Mouse (Mus musculus) midbrain, embryonic 10.5 days (tissue): Measurements from ENCODE around the gene Stim1. TPM values are rescaled to one million over a fixed set of nuclear protein-coding genes. Genes with fewer than 3 reads are reported as not detected.

Experiments used
- DNase-seq: peaks from one replicate; pipeline ENCODE4 v3.0.0-alpha.2; 2017; ENCODE audit warnings: low spot score
- H3K27ac ChIP-seq: fragments of 300-500 bp; sonication (generic); replicated peaks from 2 replicates; pipeline ENCODE4 v1.5.1; 2016; ENCODE audit warnings: mild to moderate bottlenecking
- H3K27me3 ChIP-seq: fragments of 300-500 bp; sonication (generic); 2 replicates; pipeline ENCODE4 v1.6.1; 2016; ENCODE audit warnings: low read depth, mild to moderate bottlenecking; ENCODE audit not compliant: poor library complexity, severe bottlenecking
- H3K36me3 ChIP-seq: fragments of 300-500 bp; sonication (generic); 2 replicates; pipeline ENCODE4 v1.6.1; 2016; ENCODE audit warnings: mild to moderate bottlenecking, moderate library complexity
- H3K4me1 ChIP-seq: fragments of 300-500 bp; sonication (generic); 2 replicates; pipeline ENCODE4 v1.6.1; 2016
- H3K4me3 ChIP-seq: fragments of 300-500 bp; sonication (generic); 2 replicates; pipeline ENCODE4 v1.5.1; 2016; ENCODE audit warnings: mild to moderate bottlenecking, moderate library complexity
- H3K9me3 ChIP-seq: fragments of 300-500 bp; sonication (generic); replicated peaks from 2 replicates; pipeline ENCODE4 v1.6.1; 2016; ENCODE audit warnings: mild to moderate bottlenecking
- WGBS: fragments of 180-500 bp; shearing (Covaris S2); methylation state at CpG from one replicate; pipeline ENCODE4 v1.1.7; 2016; 5-methylcytosine and 5-hydroxymethylcytosine counted together
- polyA plus RNA-seq: library from polyadenylated mRNA; unstranded; fragments of >200 nt; fragmentation: Nextera tagmentation; extraction: Ambion mirVana; gene quantifications from 2 replicates; pipeline ENCODE4 v1.2.1, GENCODE M21; 2016

Stim1 gene
- polyA plus RNA-seq, 1 experiment from 2014 or later: 11.7 TPM

DNA sequence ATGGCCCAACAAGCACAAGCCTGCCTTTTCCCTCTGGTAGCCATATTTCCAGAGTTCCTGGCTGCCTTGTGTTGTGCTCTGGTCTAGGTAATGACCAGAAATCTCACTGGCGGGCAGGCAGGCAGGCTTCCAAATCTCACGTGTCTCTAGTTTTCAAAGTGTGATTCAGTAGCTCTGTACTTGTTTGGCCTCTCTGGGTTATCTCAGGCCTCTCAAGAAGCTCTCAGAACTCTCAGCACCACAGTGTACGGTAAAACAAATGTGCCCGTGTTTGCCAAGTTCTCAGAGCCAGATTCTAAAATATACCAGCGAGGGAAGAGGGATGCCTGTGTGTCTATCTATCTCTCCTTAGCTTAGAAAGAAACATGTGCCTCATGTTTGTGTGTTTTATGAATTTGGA, 14.7 kb downstream of the Stim1 start:
- H3K4me1 ChIP-seq: no peaks in the 10 kb centered on the region
- WGBS: 91% methylated on average over 5 of the region's 5 CpGs
- no peaks in the 10 kb centered on the region for H3K36me3 ChIP-seq
- no peak overlapping the region for H3K4me3 ChIP-seq
- DNase-seq: no peak
- no peak overlapping the region for H3K27ac ChIP-seq
- H3K27me3 ChIP-seq: no peaks in the 10 kb centered on the region
- no peaks in the 10 kb centered on the region for H3K9me3 ChIP-seq

- Histone ChIP-seq H3K9me3 (no peaks in the 10 kb centered on the region), H3K27me3 (no peaks in the 10 kb centered on the region), H3K27ac (no peak overlapping the region), H3K4me1 (peaks cover 8% of the 10 kb centered on the region), H3K36me3 (no peaks in the 10 kb centered on the region), H3K4me3 (no peak overlapping the region)
- no peak for DNase-seq
- 87% methylated on average over 6 of the region's 6 CpGs for WGBS
Observed at GRCm38 (mm10) chr7:102289466-102289865, 21.9 kb downstream of the Stim1 start.

GRCm38 (mm10) chr7:102292228-102292627, 24.6 kb downstream of the Stim1 start:
- no peaks in the 10 kb centered on the region for H3K36me3 ChIP-seq
- no peak for DNase-seq
- H3K4me3 ChIP-seq: no peak overlapping the region
- peaks cover 8% of the 10 kb centered on the region for H3K4me1 ChIP-seq
- no peaks in the 10 kb centered on the region for H3K9me3 ChIP-seq
- H3K27me3 ChIP-seq: no peaks in the 10 kb centered on the region
- WGBS: 95% methylated on average over 3 of the region's 3 CpGs
- no peak overlapping the region for H3K27ac ChIP-seq

DNA sequence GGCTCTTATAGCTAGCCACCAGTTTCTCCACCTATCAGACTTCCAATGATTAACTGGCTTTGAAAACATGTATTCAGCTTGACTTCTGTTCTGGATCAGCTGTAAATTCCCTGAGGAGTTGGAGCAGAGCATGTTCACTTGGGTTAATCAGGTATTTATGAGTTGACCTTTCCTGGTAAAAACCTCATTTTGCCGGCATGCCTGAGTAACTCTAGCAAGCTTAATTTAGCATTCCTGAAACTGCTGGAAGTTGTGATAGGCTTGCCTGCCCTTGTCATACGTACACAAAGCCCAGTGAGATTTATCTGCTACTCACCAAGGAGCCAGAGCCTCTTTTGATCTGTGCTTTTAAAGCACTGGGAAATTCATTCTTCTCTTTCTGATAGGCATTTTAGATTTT, 25.6 kb downstream of the Stim1 start:
- no peaks in the 10 kb centered on the region for H3K36me3 ChIP-seq
- DNase-seq: no peak
- H3K27ac ChIP-seq: no peak overlapping the region
- no peak overlapping the region for H3K4me3 ChIP-seq
- peaks cover 8% of the 10 kb centered on the region for H3K4me1 ChIP-seq
- no peaks in the 10 kb centered on the region for H3K9me3 ChIP-seq
- 14% methylated on average over 2 of the region's 2 CpGs for WGBS
- H3K27me3 ChIP-seq: no peaks in the 10 kb centered on the region

DNA sequence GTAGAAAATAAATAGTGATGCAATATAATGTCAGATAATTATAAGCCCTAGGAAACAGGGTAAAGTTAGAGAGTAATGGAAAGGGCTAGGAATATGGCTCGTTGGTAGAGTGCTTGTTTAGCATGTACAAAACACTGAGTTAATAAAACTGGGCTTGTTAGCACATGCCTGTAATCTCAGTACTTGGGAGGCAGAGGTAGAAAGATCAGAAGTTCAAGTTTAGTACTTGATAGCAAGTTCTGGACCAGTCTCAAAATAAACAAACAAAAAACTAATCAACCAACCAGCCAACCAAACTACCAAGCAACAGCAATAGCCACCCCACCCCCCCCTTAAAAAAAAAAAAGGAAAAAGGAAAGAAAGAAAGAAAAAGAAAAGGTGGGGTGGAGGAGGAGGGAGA, 33.2 kb downstream of the Stim1 start:
- WGBS: 84% methylated on average over 1 of the region's 1 CpGs
- Histone ChIP-seq H3K4me3 (no peak overlapping the region), H3K27me3 (no peaks in the 10 kb centered on the region), H3K27ac (no peak overlapping the region), H3K36me3 (no peaks in the 10 kb centered on the region), H3K4me1 (no peaks in the 10 kb centered on the region), H3K9me3 (no peaks in the 10 kb centered on the region)
- DNase-seq: no peak

GRCm38 (mm10) chr7:102302471-102302870, 34.9 kb downstream of the Stim1 start:
- WGBS: 96% methylated on average over 4 of the region's 4 CpGs
- H3K27ac ChIP-seq: no peak overlapping the region
- H3K27me3 ChIP-seq: no peaks in the 10 kb centered on the region
- DNase-seq: no peak
- H3K4me3 ChIP-seq: no peak overlapping the region
- H3K9me3 ChIP-seq: no peaks in the 10 kb centered on the region
- H3K36me3 ChIP-seq: no peaks in the 10 kb centered on the region
- no peaks in the 10 kb centered on the region for H3K4me1 ChIP-seq

DNA sequence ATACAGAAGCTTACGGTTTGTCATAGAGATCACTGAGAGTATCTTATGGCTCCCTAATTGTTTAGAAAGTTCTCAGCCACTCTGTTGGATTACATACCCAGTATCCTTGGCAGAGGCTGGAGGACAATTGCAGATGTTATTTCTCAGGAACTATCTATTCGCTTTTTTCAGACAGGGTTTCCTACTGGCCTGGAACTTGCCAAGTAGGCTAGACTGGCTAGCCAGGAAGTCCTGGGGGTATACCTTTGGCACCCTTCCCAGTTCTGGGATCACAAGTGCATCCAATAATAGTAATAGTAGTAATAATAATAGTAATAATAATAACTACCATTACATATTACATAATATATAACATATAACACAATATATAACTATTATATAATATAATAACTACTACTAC, 38.0 kb downstream of the Stim1 start:
- H3K27me3 ChIP-seq: no peaks in the 10 kb centered on the region
- H3K27ac ChIP-seq: no peak overlapping the region
- no peaks in the 10 kb centered on the region for H3K36me3 ChIP-seq
- H3K4me3 ChIP-seq: no peak overlapping the region
- H3K4me1 ChIP-seq: no peaks in the 10 kb centered on the region
- H3K9me3 ChIP-seq: no peaks in the 10 kb centered on the region
- no peak for DNase-seq
- WGBS: 88% methylated on average over 2 of the region's 2 CpGs

GRCm38 (mm10) chr7:102310266-102310665, 42.7 kb downstream of the Stim1 start:
- DNase-seq: no peak
- H3K27me3 ChIP-seq: no peaks in the 10 kb centered on the region
- no peak overlapping the region for H3K4me3 ChIP-seq
- H3K4me1 ChIP-seq: no peaks in the 10 kb centered on the region
- no peak overlapping the region for H3K27ac ChIP-seq
- H3K9me3 ChIP-seq: no peaks in the 10 kb centered on the region
- H3K36me3 ChIP-seq: no peaks in the 10 kb centered on the region

DNA sequence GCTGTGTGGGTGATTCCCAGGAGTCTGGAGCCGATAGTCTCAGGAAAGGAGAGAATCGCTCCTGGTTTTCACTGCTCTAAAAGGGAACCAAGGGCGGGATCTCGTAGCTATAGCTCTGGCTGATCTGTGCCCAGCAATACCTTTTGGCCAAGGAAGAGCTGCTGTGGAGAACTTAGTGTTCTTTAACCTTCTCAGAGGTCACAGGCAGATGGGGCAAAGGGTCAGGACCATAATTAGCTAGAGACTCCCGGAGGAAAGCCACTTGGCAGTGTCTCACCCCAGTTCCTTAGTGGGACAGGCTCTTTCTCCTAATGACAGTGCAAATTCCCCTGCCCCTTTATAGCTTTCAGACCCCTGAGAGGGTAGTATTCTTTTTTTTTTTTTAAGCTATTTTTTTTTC, 43.2 kb downstream of the Stim1 start:
- no peaks in the 10 kb centered on the region for H3K4me1 ChIP-seq
- H3K27ac ChIP-seq: no peak overlapping the region
- WGBS: 81% methylated on average over 5 of the region's 5 CpGs
- H3K27me3 ChIP-seq: no peaks in the 10 kb centered on the region
- no peaks in the 10 kb centered on the region for H3K36me3 ChIP-seq
- no peak for DNase-seq
- H3K4me3 ChIP-seq: no peak overlapping the region
- H3K9me3 ChIP-seq: no peaks in the 10 kb centered on the region

- DNase-seq: no peak
- no peaks in the 10 kb centered on the region for H3K36me3 ChIP-seq
- H3K4me1 ChIP-seq: peaks cover 8% of the 10 kb centered on the region
- no peak overlapping the region for H3K27ac ChIP-seq
- WGBS: 90% methylated on average over 4 of the region's 4 CpGs
- H3K4me3 ChIP-seq: no peak overlapping the region
- H3K27me3 ChIP-seq: no peaks in the 10 kb centered on the region
- H3K9me3 ChIP-seq: no peaks in the 10 kb centered on the region
Observed at GRCm38 (mm10) chr7:102312840-102313534, 45.4 kb downstream of the Stim1 start.

GRCm38 (mm10) chr7:102313535-102313863, 45.9 kb downstream of the Stim1 start:
- H3K9me3 ChIP-seq: no peaks in the 10 kb centered on the region
- no peak overlapping the region for H3K27ac ChIP-seq
- DNase-seq: no peak
- H3K27me3 ChIP-seq: no peaks in the 10 kb centered on the region
- H3K36me3 ChIP-seq: no peaks in the 10 kb centered on the region
- WGBS: 75% methylated on average over 2 of the region's 2 CpGs
- no peak overlapping the region for H3K4me3 ChIP-seq
- H3K4me1 ChIP-seq: peaks cover 8% of the 10 kb centered on the region

DNA sequence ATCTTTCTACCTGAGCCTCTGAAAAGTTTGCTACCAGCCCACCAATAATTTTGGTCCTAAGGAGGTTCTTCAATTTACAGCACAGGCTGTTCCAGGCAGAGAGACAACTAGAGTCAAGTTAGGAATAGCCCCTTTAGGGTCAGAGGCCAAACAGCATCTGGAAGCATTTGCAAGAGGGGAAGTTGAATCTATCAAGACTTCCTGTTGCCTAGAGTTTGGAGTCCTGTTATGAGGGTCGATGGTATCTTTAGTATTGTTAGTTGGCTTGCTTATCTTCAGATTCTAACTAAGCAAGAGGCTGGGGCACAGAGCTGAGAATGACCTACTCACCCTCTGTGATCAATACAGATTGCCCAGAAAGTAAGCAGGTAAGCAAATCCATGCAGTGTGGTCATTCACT, 46.5 kb downstream of the Stim1 start:
- H3K36me3 ChIP-seq: no peaks in the 10 kb centered on the region
- H3K27me3 ChIP-seq: no peaks in the 10 kb centered on the region
- no peak for DNase-seq
- H3K27ac ChIP-seq: no peak overlapping the region
- WGBS: 72% methylated on average over 1 of the region's 1 CpGs
- peaks cover 8% of the 10 kb centered on the region for H3K4me1 ChIP-seq
- H3K4me3 ChIP-seq: no peak overlapping the region
- H3K9me3 ChIP-seq: no peaks in the 10 kb centered on the region

DNA sequence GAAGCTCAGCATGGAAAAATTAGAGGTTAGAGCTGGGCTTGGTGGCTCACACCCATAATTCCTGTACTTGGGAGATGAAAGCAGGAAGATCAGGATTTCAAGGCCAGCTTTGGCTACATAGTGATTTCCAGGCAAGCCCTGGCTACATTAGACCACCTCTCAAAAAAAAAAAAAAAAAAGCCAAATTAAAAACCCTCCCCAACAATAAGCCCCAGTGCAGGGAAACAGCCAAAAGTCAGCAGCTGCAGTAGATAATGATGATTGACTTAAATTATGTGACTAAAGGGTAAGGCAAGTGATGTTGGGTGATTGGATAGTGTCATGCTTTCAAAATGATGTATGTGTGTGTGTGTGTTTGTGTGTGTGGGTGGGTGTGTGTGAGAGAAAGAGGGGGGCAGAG, 47.3 kb downstream of the Stim1 start:
- H3K4me1 ChIP-seq: peaks cover 8% of the 10 kb centered on the region
- no peaks in the 10 kb centered on the region for H3K36me3 ChIP-seq
- no peaks in the 10 kb centered on the region for H3K9me3 ChIP-seq
- no peaks in the 10 kb centered on the region for H3K27me3 ChIP-seq
- no peak overlapping the region for H3K4me3 ChIP-seq
- H3K27ac ChIP-seq: no peak overlapping the region
- DNase-seq: no peak

GRCm38 (mm10) chr7:102315435-102315834, 47.8 kb downstream of the Stim1 start:
- no peak overlapping the region for H3K27ac ChIP-seq
- H3K9me3 ChIP-seq: no peaks in the 10 kb centered on the region
- no peaks in the 10 kb centered on the region for H3K36me3 ChIP-seq
- 72% methylated on average over 7 of the region's 7 CpGs for WGBS
- H3K4me3 ChIP-seq: no peak overlapping the region
- no peaks in the 10 kb centered on the region for H3K27me3 ChIP-seq
- no peak for DNase-seq
- H3K4me1 ChIP-seq: peaks cover 8% of the 10 kb centered on the region
